Mouse (Mus musculus) mouse trophoblast stem cell (cell line): ENCODE results near the gene Gm28048.

Experiments
- in situ Hi-C, 2 experiments: fragments of 300-500 bp; cut with MseI, MboI; formaldehyde crosslinking; loops; 2 replicates in 1 of 2; 3 replicates in 1 of 2; pipeline ENCODE4 v1.15.1; 2025

The Gm28048 gene

DNA sequence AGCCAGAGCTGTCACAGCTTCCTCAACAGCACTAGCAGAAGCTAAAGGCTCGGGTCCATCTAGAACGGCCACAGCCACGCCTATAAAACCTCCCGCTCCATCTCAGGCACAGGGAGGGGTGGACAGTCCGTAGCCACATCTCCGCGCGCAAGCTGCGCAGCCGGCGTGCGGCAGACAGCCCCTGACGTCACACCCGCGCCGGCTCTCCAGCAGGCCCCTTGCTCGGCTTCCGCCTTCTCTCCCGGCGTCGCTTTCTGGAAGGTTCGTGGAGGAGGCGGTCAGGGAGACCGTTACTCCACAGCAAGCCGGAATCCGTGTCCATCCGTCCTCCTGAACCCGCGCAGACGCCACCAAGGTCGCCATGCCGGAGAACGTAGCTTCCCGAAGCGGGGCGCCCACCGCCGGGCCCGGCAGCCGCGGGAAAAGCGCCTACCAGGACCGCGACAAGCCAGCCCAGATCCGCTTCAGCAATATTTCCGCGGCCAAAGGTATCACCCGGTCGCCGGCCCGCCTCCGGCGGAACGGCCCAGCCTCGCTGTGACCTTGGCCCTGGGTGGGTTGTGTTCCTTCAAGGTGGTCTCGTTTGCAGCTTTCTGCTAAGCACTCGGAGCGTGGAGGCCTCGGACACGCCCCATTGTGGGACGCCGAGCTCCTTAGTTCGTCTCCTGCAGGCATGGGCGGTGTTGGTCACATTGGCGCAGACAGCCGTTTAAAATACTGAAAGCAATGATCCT, 8.7 kb upstream of the Gm28048 start, which contains the start of gene Cct4:
TSS of gene Cct4 (plus strand) at position 127 of the 734 bp plus-strand sequence.
- in situ Hi-C loops, result no loop called here

DNA sequence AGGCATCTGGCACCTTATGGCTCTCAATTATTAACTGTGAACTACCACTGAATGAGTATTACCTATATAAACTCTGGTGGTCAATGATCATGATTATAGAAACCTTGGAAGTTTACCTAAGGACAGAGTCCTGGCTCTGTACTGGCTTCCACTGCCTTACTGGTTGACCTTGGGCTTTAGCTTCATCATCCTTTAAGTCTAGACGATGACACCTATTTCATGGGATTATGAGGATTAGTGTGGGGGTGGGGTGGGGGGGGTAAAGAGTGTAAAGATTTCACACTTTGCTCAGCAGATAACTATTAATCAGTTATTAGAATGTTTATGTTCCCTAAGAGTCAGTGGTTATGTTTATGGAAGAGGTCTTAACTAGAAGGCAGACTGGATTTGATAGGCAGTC, 7.9 kb upstream of the Gm28048 start:
- in situ Hi-C loops, result no loop called here

DNA sequence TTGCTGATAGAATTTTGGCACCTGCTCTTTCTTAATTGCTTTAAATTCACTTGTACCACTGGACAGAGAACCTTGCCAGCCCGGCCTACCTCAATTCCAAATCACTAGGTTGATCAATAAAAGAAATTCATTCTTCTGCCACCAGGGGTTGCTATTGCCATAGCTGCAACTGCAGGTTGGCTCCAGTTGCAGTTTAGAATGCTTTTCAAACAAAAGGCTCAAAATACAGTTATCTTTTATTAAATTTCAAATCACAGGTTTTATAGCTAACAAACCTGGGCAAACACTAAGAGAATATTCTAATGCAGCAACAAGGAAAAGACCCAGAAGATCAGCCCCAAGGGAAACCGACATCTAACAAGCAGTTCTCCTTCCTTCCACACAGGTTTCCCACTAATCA, 5.5 kb upstream of the Gm28048 start:
- in situ Hi-C loops, result no loop called here

DNA sequence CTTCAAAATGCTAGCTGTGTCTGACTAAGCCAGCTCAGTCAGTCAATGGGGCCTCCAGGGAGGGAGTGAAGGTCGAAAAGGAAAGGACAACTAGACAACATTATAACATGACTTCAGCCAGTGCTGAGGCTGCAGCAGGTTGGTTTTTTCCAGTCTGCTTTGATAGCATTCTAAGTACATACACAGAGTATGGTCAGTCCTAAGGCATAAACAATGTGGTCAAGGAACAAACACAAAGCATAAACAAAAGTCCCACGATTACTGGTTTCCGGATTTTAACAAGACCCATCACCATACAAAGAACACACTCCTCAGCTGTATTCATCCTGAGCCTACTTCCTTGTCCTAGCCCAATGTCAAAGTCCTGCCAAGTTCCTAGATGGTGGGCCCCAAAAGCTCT, 3.6 kb upstream of the Gm28048 start:
- in situ Hi-C loops, result no loop called here

DNA sequence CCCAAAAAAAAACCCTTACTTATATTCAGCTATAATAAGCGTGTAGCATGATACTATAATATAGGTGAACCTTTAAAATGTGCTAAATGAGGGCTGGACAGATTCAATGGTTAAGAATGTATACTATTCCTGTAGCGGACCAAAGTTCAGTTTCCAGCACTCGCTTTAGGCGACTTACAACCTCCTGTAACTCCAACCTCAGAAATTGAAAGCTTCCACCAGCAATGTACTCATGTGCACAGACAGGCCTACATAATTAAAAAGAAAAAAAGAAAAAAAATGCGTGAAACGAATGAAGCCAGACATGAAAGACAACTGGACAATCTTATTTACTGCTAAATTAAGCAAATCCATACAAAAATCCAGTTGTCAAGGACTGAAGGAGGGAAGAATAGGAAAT, 956 bp upstream of the Gm28048 start:
- in situ Hi-C loops, result no loop called here

DNA sequence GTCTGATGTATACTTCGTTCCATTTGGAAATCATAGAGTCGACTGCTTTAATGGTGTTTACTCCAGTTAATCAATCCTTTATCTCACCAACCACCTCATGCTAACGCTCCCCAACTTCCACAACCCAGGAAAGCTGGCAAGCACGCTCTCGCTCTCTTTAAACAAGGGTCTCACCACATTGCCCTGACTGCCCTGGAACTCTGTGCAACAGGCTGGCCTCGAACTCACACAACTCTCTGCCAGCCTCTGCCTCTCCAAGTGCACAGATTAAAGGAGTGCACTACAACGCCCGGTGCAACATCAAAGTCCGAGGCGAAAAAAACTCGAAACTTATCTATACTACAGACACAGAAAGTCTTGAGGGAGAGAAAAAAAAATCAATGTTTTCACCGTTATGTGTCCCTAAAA, 343 bp downstream of the Gm28048 start:
- in situ Hi-C loops, result no loop called here

DNA sequence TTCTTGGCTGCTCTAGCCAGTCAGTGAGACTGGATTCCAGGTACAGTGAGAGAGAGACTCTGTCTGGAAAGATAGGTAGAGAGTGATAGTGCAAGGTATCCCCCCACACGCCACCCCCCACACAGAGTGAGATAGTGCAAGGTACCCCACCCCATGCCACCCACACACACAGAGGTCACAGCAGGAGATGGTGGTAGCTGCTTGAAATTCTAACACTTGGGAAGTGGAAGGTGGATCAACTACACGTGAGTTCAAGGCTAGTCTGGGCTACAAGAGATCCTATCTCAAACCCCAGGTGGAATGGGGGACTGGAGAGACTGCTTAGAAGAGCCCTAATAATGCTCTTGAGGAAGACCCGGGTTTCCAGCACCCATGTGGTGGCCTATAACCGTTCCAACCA, 849 bp downstream of the Gm28048 start:
- in situ Hi-C loops, result no loop called here

DNA sequence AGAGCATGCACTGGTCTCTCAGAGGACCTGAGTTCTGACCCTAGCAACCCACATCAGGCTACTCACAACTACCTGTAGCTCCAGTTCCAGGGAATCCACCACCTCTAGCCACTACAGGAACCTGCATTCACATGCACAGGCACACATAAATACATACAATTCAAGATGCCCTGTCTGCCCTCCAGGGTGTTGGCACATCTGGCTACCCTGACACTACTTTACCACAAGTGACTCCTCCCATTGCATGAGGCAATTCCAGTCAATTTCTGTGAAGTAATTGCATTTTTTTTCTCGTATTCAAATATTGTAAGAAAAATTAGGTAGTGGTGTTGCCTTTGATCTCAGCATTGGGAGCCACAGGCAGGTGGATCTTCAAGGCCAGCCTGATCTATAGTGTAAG, 2.7 kb downstream of the Gm28048 start:
- in situ Hi-C loops, result no loop called here

DNA sequence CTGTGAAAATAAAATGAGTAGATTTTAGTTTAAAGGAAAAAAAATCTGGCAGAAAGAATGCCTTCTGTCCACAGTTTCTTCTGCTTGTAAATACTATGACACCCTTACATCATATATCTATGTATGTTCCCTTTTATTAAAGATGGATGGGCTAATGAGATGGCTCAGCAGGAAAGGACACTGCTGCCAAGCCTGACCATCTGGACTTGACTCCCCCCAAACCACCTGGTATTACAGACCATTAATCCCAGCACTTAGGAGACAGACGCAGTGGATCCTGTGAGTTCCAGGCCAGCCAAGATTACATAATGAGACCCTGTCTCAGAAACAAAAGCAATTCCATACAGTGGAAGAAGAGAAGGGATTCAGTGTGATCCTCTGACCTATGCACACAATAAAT, 3.2 kb downstream of the Gm28048 start:
- in situ Hi-C loops, result no loop called here

DNA sequence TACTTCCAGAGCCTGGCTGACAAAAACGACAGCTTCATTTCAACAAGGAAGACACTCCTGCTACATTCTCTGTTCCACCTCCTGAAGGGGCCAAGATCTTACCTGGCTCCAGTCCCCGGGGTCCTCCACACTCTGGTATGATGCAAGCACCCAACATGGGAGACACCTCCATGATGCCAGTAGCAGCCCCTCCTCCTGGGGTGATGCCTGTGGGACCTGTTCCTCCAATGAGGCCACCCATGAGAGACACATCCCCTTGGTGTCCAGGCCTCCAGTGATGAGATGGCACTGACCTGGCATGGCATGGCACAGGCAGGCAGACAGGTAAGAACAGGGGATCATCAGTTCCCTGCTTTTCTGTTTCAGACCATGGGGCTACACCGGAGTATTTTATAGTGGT, 3.7 kb downstream of the Gm28048 start:
- in situ Hi-C loops, result no loop called here

DNA sequence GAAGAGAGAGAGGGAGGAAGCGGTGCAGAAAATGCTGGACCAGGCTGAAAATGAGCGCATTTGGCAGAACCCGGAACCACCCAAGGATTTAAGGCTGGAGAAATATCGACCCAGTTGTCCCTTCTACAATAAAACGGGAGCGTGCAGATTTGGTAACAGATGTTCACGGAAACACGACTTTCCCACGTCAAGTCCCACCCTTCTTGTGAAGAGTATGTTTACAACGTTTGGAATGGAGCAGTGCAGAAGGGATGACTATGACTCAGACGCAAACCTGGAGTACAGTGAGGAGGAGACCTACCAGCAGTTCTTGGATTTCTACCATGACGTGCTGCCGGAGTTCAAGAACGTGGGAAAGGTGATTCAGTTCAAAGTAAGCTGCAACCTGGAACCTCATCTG, 8.3 kb downstream of the Gm28048 start:
- in situ Hi-C loops, result loop anchor here in 1 of 2 experiments (25.0 kb wide), 2 partner anchors 186 to 736 kb away; no protein-coding TSS in a partner anchor

DNA sequence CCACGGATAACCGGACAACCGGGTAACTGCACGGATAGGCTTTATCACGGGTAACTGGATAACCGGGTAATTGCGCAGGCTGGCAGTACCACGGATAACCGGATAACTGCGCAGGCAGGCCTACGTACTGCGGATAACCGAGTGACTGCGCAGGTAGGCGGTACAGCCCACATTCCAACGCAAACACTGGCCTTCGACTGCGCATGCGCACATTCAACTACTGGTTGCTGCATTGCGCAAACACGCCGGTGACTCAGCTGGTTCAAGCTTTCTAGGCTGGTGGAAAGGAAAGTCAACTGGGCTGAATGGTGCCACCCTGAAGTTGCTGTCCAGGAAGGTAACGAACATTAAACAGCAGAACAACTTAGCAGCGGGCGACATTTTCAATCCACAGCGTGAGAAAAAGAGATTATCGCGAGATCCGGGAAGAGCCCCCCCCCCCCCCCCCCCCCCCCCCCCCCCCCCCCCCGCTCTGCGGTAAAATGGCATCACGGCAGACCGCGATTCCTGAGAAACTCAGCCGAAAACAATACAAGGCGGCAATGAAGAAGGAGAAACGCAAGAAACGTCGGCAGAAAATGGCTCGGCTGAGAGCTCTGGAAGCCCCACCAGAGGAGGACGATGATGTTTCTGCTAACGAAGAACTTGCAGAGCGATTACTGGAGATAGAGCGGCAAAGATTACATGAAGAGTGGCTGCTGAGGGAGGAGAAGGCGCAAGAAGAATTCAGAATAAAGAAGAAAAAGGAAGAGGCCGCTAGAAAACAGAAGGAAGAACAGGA, 9.0 kb downstream of the Gm28048 start:
- in situ Hi-C loops, result loop anchor here in 1 of 2 experiments (25.0 kb wide), 2 partner anchors 186 to 736 kb away; no protein-coding TSS in a partner anchor

DNA sequence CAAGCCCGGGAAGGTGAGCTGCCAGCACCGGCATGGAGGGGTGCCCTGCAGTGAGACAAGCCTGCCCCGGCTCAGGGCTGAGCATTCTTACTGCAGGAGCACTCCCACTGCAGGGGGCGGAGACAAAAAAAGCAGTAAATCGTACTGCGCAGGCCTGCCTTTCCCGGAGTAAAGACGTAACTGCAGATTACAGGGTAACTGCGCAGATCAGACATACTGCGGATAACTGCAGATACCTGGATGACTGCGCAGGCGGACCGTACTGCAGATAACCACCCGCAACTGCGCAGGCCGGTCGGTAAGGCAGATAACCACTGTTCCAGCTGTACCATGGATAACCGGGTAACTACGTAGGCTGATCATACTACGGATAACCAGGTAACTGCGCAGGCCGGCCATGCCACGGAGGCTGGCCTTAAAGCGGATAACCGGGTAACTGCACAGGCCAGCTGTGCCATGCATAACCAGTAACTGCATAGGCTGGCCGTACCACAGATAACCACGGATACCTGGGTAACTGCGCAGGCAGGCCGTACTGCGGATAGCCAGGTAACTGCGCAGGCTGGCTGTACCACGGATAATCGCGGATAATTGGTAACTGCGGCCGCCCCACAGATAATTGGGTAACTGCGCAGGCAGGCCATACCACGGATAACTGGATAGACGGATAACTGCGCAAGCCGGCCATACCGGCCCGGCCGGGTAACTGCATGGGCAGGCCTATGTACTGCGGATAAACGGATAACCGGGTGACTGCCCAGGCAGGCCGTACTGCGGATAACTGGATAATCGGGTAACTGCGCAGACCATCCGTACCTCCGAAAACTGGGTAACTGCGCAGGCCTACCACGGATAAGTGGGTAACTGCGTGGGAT, 9.8 kb downstream of the Gm28048 start, which contains the start of gene Zrsr1:
TSS of gene Zrsr1 (plus strand) at position 171 of the 875 bp plus-strand sequence.
- in situ Hi-C loops, result loop anchor here in 1 of 2 experiments (25.0 kb wide), 2 partner anchors 185 to 735 kb away; no protein-coding TSS in a partner anchor

DNA sequence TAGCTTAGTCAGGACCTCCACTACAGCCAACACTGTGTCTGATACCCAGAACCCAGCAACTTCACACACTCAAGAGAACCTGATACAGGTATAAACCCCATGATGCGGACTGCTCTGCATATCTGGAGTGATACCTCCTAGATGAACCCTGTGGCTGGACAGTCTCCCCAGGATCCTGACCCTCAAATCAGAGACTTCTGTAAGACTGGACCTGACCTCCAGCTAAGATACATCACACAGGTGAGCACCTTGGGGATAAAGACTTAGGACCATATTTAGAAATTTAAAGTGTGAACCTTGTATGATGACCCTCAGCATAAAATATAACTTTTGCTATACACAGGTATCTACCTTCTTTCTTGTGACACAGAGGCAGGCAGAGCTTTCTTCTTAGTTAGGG, 11.3 kb downstream of the Gm28048 start:
- in situ Hi-C loops, result loop anchor here in 1 of 2 experiments (25.0 kb wide), 2 partner anchors 183 to 733 kb away; no protein-coding TSS in a partner anchor

DNA sequence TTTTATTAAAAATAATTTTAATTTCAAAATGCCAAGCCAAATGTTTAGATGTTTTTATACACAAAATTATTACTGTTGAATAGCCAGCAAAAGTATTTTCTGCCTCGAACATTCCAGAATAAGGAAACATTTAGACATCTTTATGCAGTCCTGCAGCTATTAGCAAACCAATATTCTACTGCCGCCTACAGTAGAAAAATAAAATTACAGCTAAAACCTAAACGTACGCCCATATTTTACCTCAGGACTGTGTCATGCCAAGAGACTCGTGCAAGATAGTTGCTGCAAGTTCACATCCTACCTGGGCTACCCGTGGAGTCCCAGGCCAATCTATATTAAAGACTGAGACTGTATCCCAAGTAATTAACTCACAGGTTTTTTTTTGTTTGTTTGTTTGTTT, 12.4 kb downstream of the Gm28048 start:
- in situ Hi-C loops, result loop anchor here in 1 of 2 experiments (25.0 kb wide), 2 partner anchors 182 to 732 kb away; no protein-coding TSS in a partner anchor

DNA sequence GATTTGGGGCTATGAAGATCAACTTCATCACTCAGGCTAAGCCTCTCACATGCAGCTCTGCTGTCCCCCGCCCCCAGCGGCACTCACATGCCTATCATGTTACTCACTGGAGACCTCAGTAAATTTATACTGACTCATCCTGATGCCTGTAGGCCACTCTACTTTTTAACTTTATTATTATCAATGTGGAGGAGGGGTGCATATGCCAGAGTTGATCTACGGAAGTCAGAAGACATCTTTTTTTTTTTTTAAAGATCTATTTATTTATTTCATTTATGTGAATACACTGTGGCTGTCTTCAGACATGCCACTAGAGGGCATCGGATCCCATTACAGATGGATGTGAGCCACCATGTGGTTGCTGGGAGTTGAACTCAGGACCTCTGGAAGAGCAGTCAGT, 16.4 kb downstream of the Gm28048 start:
- in situ Hi-C loops, result loop anchor here in 1 of 2 experiments (25.0 kb wide), 2 partner anchors 178 to 728 kb away; no protein-coding TSS in a partner anchor

DNA sequence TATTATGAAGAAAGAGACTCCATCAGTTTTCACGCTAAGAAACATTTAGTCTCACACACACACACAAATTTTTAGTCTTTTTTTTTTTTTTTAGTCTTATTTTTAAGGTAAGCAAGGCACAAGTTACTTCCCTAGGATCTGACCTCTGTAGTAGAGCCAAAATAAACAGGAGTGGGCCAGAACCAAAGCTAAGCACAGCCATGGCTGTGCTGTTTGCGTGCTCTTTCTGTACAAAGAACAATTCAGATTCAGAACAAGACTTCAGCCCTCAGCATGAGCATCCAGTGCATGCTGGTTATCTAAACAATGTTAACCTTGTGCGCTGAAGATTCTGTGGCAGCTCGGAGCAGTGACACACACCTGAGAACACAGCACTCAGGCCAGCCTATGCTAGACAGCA, 17.5 kb downstream of the Gm28048 start:
- in situ Hi-C loops, result loop anchor here in 1 of 2 experiments (25.0 kb wide), 2 partner anchors 177 to 727 kb away; no protein-coding TSS in a partner anchor

DNA sequence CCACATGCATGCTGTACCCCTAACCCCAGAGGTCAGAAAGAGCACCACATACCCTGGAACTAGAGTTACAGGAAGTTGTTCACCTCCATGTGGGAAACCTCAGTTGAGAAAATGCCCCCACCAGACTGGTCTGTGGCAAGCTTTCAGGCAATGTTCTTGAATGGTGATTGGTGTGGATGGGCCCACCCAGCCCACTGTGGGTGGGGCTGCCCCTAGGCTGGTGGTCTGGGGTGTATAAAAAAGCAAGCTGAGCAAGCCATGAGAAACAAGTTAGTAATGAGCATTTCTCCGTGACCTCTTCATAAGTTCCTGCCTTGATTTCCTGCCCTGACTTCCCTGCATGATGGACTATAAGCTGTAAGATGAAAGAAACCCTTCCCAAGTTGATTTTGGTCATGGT, 19.8 kb downstream of the Gm28048 start:
- in situ Hi-C loops, result loop anchor here in 1 of 2 experiments (25.0 kb wide), 2 partner anchors 175 to 725 kb away; no protein-coding TSS in a partner anchor

DNA sequence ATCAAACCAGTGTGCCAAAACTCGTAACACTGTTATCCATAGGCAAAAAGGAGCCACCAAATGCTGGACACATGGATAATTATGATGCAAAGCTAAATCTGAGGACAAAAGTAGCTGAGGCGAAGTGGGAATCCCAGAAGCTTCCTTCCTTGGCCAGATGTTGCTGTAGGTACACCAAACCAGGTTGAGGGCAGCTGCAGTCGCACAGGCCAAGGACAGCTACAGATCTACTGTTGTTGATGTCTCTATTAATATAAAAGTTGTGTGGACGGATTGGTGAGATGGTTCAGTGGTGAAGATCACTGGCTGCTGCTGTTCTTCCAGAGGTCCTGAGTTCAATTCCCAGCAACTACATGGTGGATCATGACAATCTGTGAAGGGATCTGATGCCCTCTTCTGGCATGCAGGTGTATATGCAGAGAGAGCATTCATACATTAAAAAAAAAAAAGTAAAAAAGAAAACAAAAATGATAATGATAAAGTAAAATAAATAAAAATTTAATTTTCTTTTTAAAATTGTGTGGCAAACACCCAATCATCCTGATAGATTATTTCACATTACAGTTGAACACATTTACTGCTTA, 24.0 kb downstream of the Gm28048 start:
- in situ Hi-C loops, result loop anchor here (5.0 to 25.0 kb wide), 4 partner anchors 171 to 721 kb away; no protein-coding TSS in a partner anchor

DNA sequence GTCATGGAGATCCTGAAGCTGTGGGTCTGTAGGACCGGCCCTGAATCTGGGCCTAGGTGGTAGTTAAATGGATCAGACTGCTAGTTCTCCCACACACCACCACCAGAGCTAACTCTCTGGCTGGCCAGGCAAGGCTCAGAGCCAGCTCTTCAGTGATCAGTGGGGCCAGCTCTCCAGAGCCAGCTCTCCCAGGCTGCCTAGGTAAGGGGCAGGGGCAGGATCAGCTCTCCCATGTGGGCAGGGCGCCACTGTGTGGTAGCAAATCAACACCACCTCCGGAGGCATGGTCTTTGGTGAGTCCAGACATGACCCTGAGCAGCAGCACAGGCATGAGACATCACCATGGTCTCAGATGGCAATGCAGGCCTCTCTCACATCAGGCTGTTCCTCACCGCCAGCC, 25.1 kb downstream of the Gm28048 start:
- in situ Hi-C loops, result loop anchor here (5.0 to 25.0 kb wide), 4 partner anchors 170 to 720 kb away; no protein-coding TSS in a partner anchor

DNA sequence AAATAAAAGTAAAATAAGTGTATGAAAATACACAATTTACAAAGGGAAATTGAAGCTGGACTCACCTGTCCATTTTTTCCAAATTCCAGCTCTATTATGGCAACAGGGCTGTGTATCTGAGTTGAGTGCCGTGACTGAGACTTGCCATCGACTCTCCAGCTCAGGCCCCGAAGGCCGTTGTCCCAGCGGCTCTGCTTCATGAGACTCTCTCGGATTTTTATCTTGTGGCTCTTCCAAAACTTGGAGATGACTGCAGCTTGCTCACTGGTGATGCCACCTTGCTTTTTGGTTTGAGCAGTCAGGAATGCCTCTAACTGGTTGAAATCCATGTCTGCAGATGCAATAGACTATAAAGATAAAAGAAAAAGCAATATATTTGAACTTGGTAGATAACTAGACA, 25.5 kb downstream of the Gm28048 start:
- in situ Hi-C loops, result loop anchor here (5.0 to 25.0 kb wide), 4 partner anchors 169 to 719 kb away; no protein-coding TSS in a partner anchor
